Comparison of ENCODE assay signal across 9 mouse cellular contexts in genomic region chr2:142253913-142254312, GRCm38 (mm10).
DNase-seq lines count a peak whose midpoint lies in the region; ATAC-seq lines count a peak whose summit lies in the region.
"Had no signal": no experiment of that assay in that cellular context is flagged by ENCODE, and none has a peak within 500 bp of the region (broad histone marks: within the 10 kb centered on the region; RNA-seq: fewer than 3 reads in every experiment).

No protein-coding gene starts in this region.

- no peaks in the 10 kb centered on the region for H3K36me3 ChIP-seq in forebrain, embryonic 16.5 days (ENCODE audit: control insufficient read depth, insufficient read depth)
- H3K36me3 ChIP-seq in hindbrain, embryonic 11.5 days (ENCODE audit: control insufficient read depth, insufficient read depth, low read length), result no peaks in the 10 kb centered on the region
- H3K36me3 ChIP-seq in lung, embryonic 16.5 days (ENCODE audit: control insufficient read depth, insufficient read depth, low read length), result no peaks in the 10 kb centered on the region

- peak; percentile 48 for DNase-seq in Muller cell, postnatal 12 days (ENCODE audit: inconsistent ontology term)
- peak; percentile 81 for DNase-seq in cerebellum, adult 11 months
- DNase-seq in hindbrain, embryonic 11.5 days (ENCODE audit: low spot score), result peak; percentile 88
- DNase-seq in layer of hippocampus, adult 9-10 months (ENCODE audit: low spot score), result peak; percentile 85
- DNase-seq in retina, embryonic 14.5 days (ENCODE audit: low spot score), result peak; percentile 85
- DNase-seq in urinary bladder, postnatal 4 days (ENCODE audit: low spot score in 2 of 2), result peak; percentile 49 to 78

- peak overlapping the region; percentile 35; the same call in 1 of the 2 replicates for H3K27ac ChIP-seq in forebrain, embryonic 16.5 days (ENCODE audit: low read length)
- H3K27ac ChIP-seq in hindbrain, embryonic 11.5 days (ENCODE audit: low read depth, low read length), result no peak overlapping the region
- H3K27ac ChIP-seq in lung, embryonic 16.5 days (ENCODE audit: low read length), result peak overlapping the region; percentile 20; the same call in 1 of the 2 replicates

- 7% methylated on average over 11 of the region's 11 CpGs for WGBS in forebrain, embryonic 16.5 days
- WGBS in hindbrain, embryonic 11.5 days, result 19% methylated on average over 11 of the region's 11 CpGs
- 17% methylated on average over 11 of the region's 11 CpGs for WGBS in lung, embryonic 16.5 days

- H3K4me2 ChIP-seq in forebrain, embryonic 16.5 days (ENCODE audit: low read length), result peak overlapping the region; percentile 33
- H3K4me2 ChIP-seq in hindbrain, embryonic 11.5 days (replicated peaks; ENCODE audit: low read depth, low read length), result no peak overlapping the region
- no peak overlapping the region; the same call in 1 of the 2 replicates for H3K4me2 ChIP-seq in lung, embryonic 16.5 days (ENCODE audit: low read depth, low read length)

- peak; percentile 80 for ATAC-seq in forebrain, embryonic 16.5 days
- peak; percentile 81 for ATAC-seq in hindbrain, embryonic 11.5 days (ENCODE audit: low FRiP score)
- peak; percentile 89 for ATAC-seq in lung, embryonic 16.5 days (ENCODE audit: low read depth)

- no peak overlapping the region for H3K4me3 ChIP-seq in forebrain, embryonic 16.5 days (replicated peaks; ENCODE audit: low read length)
- no peak overlapping the region for H3K4me3 ChIP-seq in hindbrain, embryonic 11.5 days (ENCODE audit: low read depth, low read length)
- no peak overlapping the region for H3K4me3 ChIP-seq in lung, embryonic 16.5 days (ENCODE audit: low read length)
- H3K4me3 ChIP-seq: erythroblast, embryonic 14.5 days had no signal

- no peaks in the 10 kb centered on the region for H3K27me3 ChIP-seq in forebrain, embryonic 16.5 days (replicated peaks; ENCODE audit: control insufficient read depth, insufficient read depth, low read length)
- no peaks in the 10 kb centered on the region for H3K27me3 ChIP-seq in hindbrain, embryonic 11.5 days (ENCODE audit: control insufficient read depth, insufficient read depth, low read length)
- H3K27me3 ChIP-seq in lung, embryonic 16.5 days (ENCODE audit: control insufficient read depth, insufficient read depth, low read depth, low read length), result no peaks in the 10 kb centered on the region

- H3K9ac ChIP-seq in forebrain, embryonic 16.5 days (replicated peaks; ENCODE audit: low read depth, low read length), result no peak overlapping the region
- no peak overlapping the region for H3K9ac ChIP-seq in hindbrain, embryonic 11.5 days (ENCODE audit: low read depth, low read length)
- no peak overlapping the region for H3K9ac ChIP-seq in lung, embryonic 16.5 days (ENCODE audit: low read length)

- H3K9me3 ChIP-seq in forebrain, embryonic 16.5 days (ENCODE audit: control insufficient read depth, low read length), result no peaks in the 10 kb centered on the region
- H3K9me3 ChIP-seq in hindbrain, embryonic 11.5 days (ENCODE audit: control insufficient read depth, low read length), result no peaks in the 10 kb centered on the region
- no peaks in the 10 kb centered on the region for H3K9me3 ChIP-seq in lung, embryonic 16.5 days (ENCODE audit: control insufficient read depth, low read length)

- H3K4me1 ChIP-seq in forebrain, embryonic 16.5 days (replicated peaks; ENCODE audit: control insufficient read depth, insufficient read depth, low read length), result peaks cover 10% of the 10 kb centered on the region
- H3K4me1 ChIP-seq in hindbrain, embryonic 11.5 days (replicated peaks; ENCODE audit: control insufficient read depth, insufficient read depth, low read length), result no peaks in the 10 kb centered on the region
- H3K4me1 ChIP-seq in lung, embryonic 16.5 days (replicated peaks; ENCODE audit: control insufficient read depth, insufficient read depth, low read length), result no peaks in the 10 kb centered on the region
